Mouse (Mus musculus): ENCODE measurements around the gene Calhm2.

Gene Calhm2

DNA sequence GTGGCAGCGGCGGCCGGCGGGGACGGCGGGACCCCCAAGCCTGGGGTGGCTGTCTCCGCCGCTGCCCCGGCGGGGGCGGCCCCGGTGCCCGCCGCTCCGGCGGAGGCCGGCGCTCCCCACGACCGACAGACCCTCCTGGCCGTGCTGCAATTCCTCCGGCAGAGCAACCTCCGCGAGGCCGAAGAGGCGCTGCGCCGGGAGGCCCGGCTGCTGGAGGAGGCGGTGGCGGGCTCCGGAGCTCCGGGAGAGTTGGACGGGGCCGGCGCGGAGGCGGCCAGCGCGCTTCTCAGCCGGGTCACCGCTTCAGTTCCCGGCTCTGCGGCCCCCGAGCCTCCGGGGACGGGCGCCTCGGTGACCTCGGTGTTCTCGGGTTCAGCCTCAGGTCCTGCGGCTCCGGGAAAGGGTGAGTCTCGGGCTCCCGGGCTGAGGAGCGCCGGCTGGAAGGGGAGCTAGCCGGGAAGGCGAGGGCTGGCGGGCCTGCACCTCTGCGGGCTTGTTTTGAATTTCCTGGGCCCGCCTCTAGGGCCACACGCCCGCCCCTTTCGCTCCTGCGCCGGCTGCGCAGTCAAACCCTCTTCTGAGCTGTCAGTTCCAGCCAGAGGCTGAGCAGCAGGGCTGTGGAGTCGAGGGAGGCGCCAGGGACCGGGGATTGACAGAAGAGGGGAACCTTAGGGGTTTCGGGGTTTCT is 70.0 kb downstream of the Calhm2 start:
- DNase-seq (ENCODE audit: inconsistent ontology term) = peak; percentile 90

DNA sequence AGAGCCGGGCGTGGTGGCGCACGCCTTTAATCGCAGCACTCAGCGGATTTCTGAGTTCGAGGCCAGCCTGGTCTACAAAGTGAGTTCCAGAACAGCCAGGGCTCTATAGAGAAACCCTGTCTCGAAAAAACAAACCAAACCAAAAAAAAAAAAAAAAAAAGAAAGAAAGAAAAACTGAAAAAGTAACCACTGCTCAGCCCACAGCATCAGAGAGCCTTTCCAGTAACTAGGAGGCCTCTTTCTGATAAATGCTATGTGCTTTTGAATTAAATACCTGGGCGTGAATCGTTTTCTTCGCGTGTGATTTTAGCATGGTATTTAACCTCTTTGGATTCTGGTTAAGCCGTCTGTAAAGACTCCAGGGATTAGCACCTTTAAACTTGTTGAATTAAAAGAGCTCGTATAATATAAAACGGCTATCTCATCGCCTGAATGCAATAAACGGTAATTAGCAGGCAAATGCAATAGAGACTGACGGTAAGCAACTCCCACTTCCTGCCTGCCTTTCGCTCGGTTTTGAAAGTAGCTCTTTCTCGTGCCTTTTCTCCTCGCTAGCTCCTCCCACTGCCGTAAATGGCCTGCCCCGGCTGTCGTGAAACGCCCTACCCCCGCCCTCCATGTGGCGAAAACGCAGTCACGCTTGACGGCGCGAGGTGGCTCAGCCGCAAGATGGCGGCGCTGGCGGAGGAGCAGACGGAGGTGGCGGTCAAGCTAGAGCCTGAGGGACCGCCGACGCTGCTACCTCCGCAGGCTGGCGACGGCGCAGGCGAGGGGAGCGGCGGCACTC is 70.8 kb downstream of the Calhm2 start, which contains the start of gene Taf5:
Gene Taf5, plus strand, starts transcription at position 651 of the 787 bp plus-strand sequence.
- DNase-seq (ENCODE audit: inconsistent ontology term) = peak; percentile 96

DNA sequence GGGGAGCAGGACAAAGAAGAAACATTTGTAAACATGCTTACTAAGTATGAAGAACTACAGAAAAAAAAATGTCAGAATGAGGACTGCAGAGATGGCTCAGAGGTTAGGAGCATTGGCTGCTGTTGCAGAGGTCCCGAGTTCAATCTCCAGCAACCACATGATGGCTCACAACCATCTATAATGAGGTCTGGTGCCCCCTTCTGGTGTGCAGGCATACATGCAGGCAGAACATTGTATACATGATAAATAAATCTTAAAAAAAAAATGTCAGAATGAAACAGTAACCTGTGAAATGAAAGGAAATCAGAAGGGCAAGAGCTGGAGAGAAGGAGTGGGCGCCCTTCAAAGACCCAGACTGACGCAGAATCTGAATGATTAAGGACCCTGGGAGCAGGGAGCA is 72.2 kb downstream of the Calhm2 start:
- DNase-seq (ENCODE audit: inconsistent ontology term) = no peak

GRCm38 (mm10) chr19:47057684-47058083 is 80.4 kb downstream of the Calhm2 start:
- no peak for DNase-seq (ENCODE audit: inconsistent ontology term)
